Mouse (Mus musculus) thymus, postnatal 36 days (tissue): ENCODE measurements around the gene Gtse1.
"Not testable (repeated sequence)": the region's sequence is repeated elsewhere in the genome, so short reads cannot be mapped to it uniquely, and the experiment has no call there.

Source experiments
- DNase-seq, 2 experiments: peaks; one replicate each; pipeline ENCODE4 v3.0.0; 2022; ENCODE audit warnings: mixed read lengths in 2 of 2

Gtse1 gene

DNA sequence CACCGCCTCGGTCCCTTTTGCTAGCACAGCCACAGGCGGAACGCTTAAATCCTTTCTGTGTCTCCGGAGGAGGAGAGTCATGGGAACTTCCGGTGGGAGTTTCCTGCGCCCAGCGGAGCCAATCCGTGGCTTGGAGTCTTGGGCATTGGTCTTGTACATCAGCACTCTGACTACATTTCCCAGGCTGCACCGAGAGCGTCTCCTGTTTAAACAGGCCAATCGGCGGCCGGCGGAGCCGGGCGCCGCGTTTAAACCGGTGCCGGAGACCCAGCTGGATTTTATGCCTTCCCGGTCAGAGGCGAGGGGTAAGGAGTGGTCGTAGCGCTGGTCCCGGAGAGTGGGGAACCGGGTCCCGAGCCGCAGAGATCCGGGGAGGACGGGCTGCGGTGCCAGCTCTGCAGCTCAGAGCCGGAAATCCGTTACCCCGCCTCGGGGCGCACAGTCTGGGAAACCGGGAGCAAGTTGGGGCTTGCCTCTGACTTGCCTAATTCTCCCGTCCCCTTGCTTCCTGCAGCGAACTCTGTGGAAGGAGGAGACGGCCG, at the start of gene Gtse1:
TSS of gene Gtse1 (plus strand) at position 256 of the 542 bp plus-strand sequence.
- DNase-seq: peak; percentile 89 to 92

DNA sequence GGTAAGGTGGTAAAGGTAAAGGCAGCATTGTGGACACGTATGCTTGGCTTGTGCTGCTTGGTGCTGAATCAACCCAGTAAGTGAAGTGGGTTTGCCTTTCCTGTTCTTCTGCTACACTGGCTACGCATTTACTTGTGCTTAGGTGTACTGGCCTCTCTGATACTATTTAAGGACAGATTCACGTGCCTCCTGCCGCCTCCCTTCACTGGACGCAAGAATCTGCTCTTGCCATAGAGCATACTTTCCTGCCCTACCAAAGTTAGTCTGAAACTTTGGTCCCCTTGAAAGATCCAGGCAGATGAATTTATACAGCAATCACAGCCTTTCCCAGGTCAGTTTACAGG, 49.1 kb upstream of the Gtse1 start:
- DNase-seq: no peak

DNA sequence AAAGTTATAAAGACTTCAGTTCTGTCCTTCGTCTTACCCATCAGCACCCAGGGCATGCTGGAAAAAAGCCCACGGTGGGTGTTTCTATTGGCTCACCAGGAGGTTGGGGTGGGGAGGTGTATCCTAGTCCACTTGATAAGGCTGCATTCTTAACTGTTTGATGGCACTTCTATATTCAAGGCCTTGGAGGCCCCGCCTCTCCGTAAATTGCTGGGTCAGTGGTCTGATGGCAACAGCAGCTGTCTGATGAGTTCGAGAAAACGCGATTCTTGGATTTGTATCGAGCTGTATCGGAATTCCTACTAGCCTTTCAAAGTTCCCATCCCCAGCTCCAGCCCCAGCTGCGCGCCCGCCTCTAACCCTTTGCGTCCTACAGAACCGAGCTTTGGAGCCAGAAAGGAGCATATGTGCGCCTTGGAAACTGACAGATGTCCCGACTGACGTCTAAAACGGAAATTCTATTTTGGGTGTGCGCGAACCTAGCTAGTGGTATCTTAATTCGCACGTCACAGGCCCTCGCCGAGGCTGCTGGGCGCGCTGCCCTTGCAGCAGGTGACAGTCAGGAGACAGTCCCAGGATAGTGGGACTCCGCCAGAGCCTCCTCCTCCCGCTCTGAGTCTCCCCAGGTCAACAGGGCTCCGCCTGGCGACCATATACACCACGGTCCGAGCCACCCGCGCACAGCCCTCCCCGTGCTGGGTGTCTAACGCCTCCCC, 48.6 kb upstream of the Gtse1 start:
- peak in 1 of 2 experiments; percentile 21 for DNase-seq

DNA sequence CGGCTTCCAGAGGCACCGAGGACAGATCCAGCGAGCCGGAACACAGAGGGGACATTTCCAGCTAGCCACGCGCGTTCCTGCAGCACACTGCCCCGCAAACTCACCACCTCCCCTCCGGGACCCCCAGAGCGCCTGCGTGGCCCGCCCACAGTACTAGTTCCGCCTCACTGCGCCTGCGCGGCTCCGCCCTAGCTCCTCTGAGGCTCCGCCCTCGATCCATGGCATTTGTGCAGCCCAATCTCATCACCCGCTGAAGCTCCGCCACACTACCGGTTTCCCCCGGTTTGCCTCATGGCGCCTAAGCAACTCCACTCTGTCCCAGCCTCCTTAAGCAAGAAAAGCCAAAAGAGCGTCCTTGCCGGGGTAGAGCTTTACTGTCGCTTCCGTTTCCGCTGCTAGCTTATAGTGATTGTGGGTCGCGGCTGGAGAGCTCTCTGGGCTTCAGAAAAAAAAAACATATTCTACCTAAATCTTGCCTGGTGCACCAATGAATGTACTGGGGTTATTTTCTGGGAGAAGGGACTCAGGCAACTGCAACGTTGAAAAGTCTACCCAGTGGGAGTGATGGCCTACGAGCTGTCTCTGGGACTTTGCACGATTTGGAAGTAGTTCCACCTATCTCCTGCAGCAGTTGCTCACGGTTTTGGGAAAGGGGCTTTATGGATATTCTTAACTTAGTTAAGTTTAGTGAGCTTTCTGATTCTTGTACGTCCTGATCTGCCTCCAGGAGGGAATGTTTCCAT, 47.8 kb upstream of the Gtse1 start, which contains the start of gene Cdpf1:
TSS of gene Cdpf1 (minus strand) at position 163 of the 743 bp plus-strand sequence.
- DNase-seq: peak; percentile 99 to 100

DNA sequence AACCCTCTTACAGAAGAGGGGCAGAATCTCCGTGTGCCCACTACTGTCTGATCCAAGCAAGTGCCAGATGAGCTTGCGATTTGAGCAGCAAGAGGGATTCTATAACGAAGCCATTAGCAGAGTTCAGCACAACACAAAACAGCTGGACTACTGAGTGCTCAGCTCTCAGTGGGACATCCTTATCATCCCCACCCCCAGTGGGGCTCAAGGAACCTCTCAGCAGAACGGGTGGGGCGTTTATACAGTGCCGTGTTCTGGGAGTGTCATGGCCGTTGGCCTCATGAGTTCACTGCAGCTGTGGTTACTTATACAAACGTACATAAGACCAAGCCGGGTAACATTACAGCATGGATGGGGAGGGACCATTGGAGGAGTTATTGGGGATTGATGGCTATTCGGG, 46.1 kb upstream of the Gtse1 start:
- DNase-seq: no peak

DNA sequence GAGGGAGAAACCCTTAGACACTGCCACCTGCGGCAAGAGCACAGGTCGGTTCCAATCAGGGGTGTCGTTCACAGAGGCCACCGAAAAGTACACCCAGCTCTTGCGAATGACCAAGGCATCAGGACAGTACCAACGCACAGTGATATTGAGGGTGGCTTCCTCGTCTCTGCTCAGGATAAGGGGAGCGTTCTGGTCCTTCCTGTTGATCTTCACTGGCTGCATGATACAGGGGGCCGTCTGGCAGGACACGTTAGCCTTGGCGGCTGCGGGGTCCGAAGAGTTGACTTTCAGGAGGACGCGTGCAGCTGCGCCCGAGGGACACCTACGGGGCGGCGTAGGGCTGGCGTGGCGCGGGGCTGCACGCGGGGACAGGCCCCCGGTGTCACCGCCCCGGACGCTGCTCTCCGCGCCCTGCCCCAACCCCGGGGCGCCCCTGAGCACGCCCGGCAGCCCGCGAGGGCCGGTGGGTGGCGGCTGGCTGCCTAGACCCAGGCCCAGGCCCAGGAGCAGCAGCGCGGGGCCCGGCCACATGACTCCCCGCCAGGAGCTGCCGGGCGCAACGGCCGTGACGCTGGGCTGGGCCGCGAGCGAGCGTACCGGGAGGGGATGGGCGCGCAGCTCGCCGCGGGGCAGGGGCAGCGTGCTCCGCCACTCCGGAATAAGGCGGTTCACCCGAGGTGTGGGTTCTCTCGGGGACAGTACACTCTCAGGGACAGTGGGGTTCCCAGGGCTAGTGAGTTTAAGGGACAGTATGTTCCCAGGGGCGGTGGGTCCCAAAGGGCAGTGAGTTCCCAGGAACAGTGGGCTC, 38.1 kb upstream of the Gtse1 start, which contains the start of gene Pkdrej:
TSS of gene Pkdrej (minus strand) at position 532 of the 808 bp plus-strand sequence.
- no peak for DNase-seq

DNA sequence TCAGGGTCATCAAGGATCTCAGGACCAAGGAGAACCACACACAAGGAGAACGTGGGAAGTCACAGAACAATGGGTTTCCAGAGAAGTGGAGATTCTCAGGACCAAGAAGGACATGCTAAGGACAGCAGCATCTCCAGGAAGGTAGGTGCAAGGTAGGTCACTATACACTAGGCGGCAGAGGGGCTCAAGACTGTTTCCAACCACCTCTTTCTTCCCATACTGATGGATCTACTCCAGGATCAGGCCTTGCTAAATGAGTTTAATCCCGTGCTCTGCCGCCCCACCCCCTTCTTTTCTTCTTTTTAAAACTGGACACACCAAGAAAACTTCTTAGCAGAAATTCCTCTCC, 37.6 kb upstream of the Gtse1 start:
- DNase-seq: no peak

DNA sequence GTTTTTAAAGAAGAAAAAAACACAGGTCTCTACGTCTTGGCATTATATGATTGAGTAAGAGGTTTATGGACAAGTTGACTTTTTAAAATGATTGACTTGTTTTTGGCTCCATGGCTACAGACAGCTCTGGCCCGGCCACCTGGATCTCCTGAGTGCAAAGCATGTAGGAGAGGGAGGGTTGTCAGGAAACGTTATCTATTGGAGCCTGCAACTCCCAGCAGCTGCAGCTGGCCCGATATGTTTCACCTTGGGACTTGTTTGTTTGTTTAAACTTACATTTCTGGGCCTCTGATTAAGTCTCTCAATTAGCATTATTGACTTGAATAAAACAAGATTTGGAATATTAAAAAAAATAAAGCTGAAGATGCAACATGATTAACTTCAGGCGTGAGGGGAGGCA, 32.9 kb upstream of the Gtse1 start:
- no peak for DNase-seq

DNA sequence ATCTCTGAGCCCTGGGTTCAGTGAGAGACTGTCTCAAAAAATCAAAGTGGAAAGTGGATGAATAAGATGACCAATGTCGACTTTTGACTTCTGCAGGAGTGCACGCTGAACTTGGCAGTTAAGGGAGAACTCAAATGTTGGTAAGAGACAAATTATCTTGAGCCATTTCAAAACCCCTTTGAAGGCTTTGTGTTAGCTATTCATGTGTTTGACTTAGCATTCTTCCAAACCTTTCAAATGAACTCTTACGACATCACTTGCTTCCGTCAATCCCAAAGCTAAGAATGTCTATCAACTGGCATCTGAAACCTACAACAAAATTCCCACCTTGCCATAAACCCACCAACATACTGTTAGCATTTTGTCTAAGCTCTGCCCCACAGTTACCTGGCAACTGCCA, 31.5 kb upstream of the Gtse1 start:
- no peak for DNase-seq

DNA sequence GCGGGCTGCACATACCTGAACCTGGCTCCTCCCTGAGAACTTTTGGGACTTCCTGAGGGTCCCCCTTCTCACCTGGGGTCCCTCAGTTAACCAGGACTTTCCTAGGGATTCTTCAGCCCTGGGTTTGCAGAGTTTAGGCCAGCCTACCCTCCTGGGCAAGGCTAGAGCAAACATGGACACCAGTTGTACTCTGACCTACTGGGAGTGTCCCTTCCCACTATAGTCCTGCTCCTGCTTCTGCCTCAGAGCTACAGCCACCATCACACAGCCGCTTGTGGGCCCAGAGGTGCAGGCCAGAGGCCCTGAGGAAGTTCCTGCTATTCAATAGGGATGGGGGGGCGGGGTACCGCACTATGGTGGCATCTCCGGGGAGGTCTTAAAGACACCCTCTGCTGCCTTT, 30.1 kb upstream of the Gtse1 start:
- DNase-seq: no peak

DNA sequence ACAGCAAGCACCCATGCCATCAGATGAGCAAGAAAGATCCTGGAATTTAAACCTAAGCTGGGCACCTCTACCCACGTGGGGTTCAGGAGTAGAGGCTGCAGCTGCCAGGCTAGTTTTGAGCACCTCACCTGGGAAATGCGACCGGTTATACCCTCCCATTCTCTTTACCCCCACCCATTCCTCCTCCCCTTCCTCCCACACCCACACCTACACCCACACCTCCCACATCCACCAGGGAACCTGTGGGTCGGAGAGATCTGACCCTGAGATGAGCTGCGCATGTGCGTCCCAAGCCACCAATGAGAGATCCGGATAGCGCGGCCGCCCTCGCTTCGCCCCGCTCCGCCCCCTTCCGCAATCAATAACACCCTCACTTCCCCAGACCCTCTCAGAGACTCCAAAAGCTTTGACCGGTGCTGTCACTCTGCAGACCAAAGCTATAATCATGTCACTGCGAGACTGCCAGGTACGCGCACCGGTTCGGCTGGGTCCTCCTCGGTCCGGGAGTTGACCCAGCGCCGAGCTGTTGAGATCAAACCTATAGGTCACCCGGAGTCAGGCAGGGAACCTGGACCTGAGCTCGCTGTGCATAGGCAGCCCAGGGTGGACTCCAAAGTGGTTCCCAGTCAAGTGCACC, 27.5 kb upstream of the Gtse1 start, which contains the start of gene Ttc38:
TSS of gene Ttc38 (plus strand) at position 353 of the 637 bp plus-strand sequence.
- peak; percentile 82 to 87 for DNase-seq

DNA sequence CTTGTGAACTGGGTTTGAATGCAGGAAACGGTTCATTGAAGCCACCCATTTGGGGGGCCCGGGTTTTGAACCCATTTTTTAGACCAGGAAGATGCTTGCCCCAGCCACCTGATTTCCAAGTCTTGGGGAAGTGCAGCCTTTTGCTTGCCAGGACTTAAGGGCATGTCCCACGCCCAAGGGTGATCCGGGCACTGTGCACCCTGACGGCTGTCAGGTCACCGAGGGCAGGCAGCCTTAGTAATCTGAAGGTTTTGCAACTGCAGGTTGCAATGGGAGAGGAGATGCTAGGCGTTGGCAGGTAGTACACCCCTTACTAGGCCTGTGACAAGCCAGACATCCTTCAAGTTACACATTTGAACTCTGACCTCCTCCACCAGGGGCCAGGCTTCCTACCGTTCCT, 26.9 kb upstream of the Gtse1 start:
- DNase-seq: no peak

DNA sequence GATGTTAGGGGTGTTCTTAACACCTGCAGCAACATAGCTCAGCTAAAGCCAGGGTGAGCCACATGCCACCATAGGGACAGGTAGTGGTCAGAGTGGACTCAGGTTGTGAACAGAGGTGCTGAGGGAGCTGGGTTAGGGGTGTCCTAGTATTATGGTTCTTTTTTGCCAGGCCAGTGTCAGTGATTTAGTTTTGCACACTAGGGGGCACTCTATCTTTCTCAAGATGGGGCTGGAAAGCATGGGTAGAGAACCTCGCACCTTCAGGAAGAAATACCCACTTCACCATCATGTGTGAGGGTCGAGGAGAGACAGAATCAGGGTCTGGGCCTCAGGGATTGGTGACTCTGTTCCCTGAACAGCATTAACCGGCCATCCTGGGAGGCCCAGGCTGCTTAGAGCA, 24.2 kb upstream of the Gtse1 start:
- DNase-seq: no peak

DNA sequence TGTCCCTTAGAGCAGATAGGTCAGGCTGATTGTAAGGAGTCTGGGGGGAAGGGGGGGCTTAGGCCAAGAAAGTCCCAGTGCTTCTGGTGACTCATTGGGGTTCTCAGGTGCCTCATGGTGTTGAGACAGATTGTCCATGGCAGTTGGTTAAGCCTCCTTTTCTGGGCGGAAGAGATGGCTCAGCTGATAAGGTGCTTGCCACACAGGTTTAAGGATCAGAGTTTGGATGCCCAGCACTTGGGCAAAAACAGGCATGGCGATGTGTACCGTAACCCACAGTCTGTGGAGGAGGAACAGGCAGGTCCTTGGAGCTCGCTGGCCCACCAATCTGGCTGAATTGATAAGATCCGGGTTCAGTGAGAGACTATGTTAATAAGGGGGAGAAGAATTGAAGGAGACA, 22.7 kb upstream of the Gtse1 start:
- no peak for DNase-seq

DNA sequence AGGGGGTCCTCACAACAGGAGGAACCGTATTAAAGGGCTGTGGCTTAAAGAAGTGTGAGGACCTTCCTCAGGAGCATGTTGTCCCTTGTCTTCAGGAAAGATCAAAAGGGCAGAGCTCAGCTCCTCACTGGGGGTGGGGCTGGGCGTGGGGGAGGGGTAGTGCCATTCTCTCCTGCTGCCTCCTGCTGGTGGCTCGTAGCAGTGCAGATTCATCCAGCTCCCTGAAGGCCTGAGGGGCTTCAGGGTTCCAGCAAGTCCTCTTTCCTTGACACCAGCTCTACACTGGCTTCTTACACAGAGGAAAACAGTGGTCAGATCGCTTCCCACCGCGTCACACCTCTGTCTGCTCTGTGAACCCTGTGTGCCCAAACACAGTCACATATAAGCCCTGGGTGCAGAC, 18.6 kb upstream of the Gtse1 start:
- DNase-seq: peak; percentile 46 to 53

DNA sequence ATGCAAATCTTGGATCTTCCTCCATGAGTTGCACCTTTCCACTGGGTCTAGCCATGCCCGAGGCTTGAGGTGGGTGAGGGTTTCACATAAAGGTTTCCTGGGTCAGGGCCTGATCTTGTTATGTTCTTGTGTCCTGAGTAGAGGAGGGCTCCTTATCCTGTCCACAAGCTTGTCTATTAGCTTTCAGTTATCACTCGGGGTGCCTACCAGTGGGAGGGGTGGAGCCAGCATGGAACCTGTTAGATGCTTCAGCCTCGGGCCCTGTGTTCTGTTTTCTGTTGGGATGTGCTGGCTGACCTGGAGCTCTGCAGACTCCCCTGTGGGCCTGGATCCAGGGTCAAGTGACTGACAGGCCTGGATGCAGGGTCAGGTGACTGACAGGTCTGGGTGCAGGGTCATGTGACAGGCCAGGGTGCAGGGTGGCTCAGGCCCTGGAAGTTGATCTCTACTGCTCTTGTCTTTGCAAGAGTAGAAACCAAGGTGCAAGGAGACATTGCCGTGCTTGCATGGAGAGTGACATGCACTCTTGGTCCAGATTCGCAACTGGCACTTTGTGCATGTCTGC, 17.7 kb upstream of the Gtse1 start:
- no peak for DNase-seq

DNA sequence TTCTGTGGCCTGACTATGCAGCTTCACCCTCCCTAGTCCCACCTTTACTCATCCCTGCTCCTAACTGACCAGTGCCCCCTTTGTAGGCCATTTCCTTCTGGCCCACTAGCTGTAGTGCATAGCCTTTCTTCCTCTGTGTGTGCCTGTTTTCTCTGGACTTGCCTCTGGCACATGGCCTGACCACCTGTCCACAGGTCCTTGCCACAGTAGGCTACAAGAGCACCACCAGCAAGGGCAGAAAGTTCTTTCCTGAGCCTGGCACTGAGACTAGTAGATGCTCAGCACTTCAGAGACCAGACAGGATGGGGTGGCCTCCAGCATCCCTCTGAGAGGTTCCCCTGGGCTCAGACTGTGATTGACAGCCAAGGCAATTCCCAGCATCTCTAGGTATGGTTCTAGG, 14.5 kb upstream of the Gtse1 start:
- no peak for DNase-seq

DNA sequence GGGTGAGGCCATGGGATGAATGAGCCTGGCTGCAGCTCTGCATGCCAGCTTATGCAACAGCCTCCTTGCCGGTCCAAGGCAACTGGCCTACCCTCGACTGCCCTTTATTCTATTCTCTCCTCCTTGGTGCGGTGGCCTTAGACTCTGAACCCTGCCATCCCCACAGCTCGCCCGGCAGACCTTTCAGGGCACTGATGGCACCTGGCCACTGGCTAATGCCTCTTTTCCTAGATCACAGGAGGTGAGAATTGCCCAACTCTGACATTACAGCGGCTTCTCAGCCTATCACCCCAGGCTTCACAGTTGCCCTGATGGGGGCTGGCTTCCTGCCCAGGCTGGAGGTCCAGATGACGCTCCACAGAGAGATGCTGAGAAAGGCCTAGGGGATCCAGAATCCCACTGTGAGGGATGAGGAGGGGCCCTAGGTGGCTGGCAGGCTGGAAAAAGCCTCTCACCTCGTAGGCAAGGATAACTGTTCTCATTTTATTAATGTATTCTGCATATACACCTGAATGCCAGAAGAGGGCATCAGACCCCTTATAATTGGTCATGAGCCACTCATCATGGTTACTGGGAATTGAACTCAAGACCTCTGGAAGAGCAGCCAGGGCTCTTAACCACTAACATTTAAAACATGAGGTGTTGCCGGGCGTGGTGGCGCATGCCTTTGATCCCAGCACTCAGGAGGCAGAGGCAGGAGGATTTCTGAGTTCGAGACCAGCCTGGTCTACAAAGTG, 7.7 kb upstream of the Gtse1 start:
- no peak for DNase-seq

DNA sequence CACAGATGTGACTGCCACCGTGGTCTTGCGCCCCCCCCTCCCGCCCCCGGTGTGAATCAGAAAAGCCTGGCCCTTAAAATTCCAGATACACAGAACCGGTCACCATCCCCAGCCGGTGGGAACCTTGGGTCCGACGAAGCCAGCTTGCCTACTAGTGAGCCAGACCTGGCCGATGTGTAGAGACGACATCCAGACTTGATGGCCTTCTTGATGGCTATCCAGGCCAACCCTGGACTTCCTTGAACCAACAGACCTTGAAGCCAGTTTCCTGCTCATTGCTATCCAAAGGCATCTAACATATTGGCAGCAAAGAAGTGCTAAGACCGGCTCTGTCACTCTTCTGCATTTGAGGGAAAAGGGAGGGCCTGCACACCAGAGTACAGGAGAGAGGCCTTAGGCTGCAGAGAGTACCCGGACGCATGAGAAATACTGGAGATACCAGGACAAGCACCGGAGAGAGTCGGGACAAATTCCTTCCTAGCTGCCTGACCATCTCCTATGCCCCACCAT, 510 bp upstream of the Gtse1 start:
- no peak for DNase-seq

DNA sequence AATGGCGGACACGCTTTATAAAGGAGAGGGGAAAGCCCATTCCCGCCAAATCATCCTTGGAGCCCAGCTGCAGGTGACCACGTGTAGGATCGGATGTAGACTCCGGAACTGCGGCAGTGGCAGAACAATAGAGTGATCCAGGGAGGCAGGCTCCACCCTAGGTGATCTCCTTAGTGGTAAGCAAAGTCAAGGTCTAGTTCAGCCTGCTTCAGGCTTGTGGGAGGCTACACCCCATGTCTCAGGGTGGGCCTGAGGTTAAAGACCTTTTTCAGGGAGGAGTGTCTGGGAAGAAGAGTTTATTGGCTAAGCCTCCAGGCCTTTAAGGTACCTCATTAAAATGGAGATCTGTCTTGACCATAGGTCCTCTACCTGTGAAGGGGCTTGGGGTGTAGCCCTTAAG, 6.4 kb downstream of the Gtse1 start:
- not testable (repeated sequence) for DNase-seq

DNA sequence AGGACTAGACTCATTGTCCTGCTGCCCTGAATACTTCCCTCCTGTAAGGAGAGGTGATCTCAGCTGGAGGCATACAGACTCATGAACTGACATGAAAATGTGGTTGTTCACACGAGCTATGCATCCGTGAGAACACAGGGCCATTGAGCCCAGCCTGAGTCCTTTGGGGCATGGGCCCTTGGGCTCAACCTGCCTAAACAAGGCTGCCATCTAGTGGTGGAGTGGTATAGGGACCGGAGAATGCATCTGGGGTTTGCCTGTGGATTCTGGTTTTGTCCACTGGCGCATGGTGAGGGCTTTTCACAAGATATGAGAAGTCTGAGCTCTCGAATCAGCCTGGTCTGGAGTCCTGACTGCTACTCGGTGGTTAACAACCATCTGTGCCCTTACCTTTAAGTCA, 8.2 kb downstream of the Gtse1 start:
- peak; percentile 53 for DNase-seq
